Mouse (Mus musculus): ENCODE data around the gene Sf1.

DNA sequence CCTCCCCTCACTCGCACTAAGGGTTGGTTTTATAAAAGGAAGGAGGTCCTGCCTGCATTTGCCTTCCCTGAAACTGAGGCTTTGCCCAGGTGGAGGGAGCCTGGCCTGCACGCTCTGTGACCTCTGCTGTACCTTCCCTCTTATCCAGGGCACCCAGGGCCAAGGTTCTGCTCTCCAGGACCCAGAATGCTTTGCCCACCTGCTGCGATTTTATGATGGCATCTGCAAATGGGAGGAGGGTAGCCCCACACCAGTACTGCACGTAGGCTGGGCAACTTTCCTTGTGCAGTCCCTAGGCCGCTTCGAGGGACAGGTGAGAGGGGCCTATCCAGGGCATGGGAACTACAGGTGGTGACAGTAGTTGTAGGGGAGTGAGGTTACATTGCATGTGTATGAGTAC lies 24.3 kb upstream of the Sf1 start:
- TF ChIP-seq CTCF (IDR thresholded peaks at IDR 0.05; ENCODE audit: low read depth) (no peak), EP300 (optimal IDR thresholded peaks at IDR 0.05) (no peak)

Measured in stomach, postnatal 0 days (tissue).